Mouse (Mus musculus): ENCODE measurements around the gene Rfpl4b. TPM values are rescaled to one million over a fixed set of nuclear protein-coding genes. Genes with fewer than 3 reads are reported as not detected.
"Not testable (repeated sequence)": the region's sequence is repeated elsewhere in the genome, so short reads cannot be mapped to it uniquely, and the experiment has no call there.

The Rfpl4b gene
- not detected in 2 replicates for polyA plus RNA-seq (2015; fragmentation: Nextera tagmentation; extraction: Ambion mirVana)

DNA sequence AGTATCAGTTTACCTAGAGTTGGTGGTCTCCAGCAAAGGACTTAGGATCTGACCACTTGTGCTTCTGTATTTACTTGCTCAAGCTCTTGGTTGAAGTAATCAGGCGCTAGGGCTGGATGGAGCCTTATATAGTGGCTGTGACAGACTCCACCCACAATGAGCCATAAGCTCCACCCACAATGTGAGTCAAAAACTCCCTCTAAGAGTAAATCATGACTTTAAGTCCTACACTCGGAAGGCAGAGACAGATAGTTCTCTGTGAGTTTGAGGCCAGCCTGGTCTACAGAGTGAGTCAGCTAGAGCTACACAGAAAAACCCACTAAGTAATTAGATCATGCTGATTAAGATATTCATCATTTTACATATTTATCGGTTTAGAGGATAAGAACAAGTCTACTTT, at the start of gene Rfpl4b:
Rfpl4b (minus strand) TSS at position 101 of the 400 bp plus-strand sequence.
- Histone ChIP-seq H3K4me1 (ENCODE audit: insufficient read depth, low read depth, low read length) (no peaks in the 10 kb centered on the region), H3K4me2 (replicated peaks; ENCODE audit: low read depth, low read length) (no peak within 1 kb of the TSS), H3K27ac (ENCODE audit: low read length) (no peak within 1 kb of the TSS), H3K36me3 (ENCODE audit: insufficient read depth, low read length) (no peaks in the 10 kb centered on the region), H3K27me3 (replicated peaks; ENCODE audit: insufficient read depth, low read length) (no peaks in the 10 kb centered on the region), H3K4me3 (ENCODE audit: low read depth, low read length) (no peak within 1 kb of the TSS), H3K9ac (replicated peaks; ENCODE audit: low read depth) (no peak within 1 kb of the TSS), H3K9me3 (ENCODE audit: low read length) (no peaks in the 10 kb centered on the region)
- no peak for TF ChIP-seq EP300 (IDR thresholded peaks at IDR 0.05)
- no peak for TF ChIP-seq CTCF (IDR thresholded peaks at IDR 0.05)
- DNase-seq (ENCODE audit: low spot score) (no peak), ATAC-seq (no peak)
- WGBS: 92% methylated on average over 3 of the region's 3 CpGs

DNA sequence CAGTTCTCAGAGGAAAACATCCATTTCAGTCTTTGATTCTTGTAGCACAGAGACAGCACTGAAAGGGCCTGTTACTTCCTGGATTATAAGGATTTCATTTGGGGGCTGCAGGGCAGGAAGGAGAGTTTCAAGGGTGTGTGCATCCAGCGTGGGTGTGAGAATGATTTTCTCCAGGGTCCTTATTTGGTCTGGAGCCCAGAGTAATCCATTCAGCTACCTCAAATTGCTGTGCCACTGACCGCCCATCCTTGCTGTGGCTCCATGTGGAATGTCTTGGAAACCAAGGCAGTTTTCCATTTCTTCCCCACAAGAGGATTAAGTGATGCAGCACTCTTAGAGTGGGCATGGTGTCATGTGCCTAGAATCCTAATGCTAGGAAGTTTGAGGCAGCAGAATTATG, 33.6 kb upstream of the Rfpl4b start:
- no peak overlapping the region for H3K4me3 ChIP-seq (ENCODE audit: low read depth, low read length)
- no peaks in the 10 kb centered on the region for H3K9me3 ChIP-seq (ENCODE audit: low read length)
- ATAC-seq: no peak
- H3K36me3 ChIP-seq (ENCODE audit: insufficient read depth, low read length): no peaks in the 10 kb centered on the region
- H3K4me2 ChIP-seq (replicated peaks; ENCODE audit: low read depth, low read length): no peak overlapping the region
- no peaks in the 10 kb centered on the region for H3K27me3 ChIP-seq (replicated peaks; ENCODE audit: insufficient read depth, low read length)
- WGBS: 45% methylated on average over 2 of the region's 2 CpGs
- DNase-seq (ENCODE audit: low spot score): no peak
- H3K27ac ChIP-seq (ENCODE audit: low read length): no peak overlapping the region
- TF ChIP-seq EP300 (IDR thresholded peaks at IDR 0.05): no peak
- TF ChIP-seq CTCF (IDR thresholded peaks at IDR 0.05): no peak
- no peak overlapping the region for H3K9ac ChIP-seq (replicated peaks; ENCODE audit: low read depth)
- no peaks in the 10 kb centered on the region for H3K4me1 ChIP-seq (ENCODE audit: insufficient read depth, low read depth, low read length)

- H3K4me3 ChIP-seq (ENCODE audit: low read depth, low read length); H3K4me2 ChIP-seq (replicated peaks; ENCODE audit: low read depth, low read length); DNase-seq (ENCODE audit: low spot score); H3K27me3 ChIP-seq (replicated peaks; ENCODE audit: insufficient read depth, low read length); H3K9me3 ChIP-seq (ENCODE audit: low read length); H3K9ac ChIP-seq (replicated peaks; ENCODE audit: low read depth); H3K4me1 ChIP-seq (ENCODE audit: insufficient read depth, low read depth, low read length); ATAC-seq; H3K36me3 ChIP-seq (ENCODE audit: insufficient read depth, low read length); H3K27ac ChIP-seq (ENCODE audit: low read length): not testable (repeated sequence)
- 50% methylated on average over 5 of the region's 5 CpGs for WGBS
Observed at GRCm38 (mm10) chr10:38850006-38850405, 28.4 kb upstream of the Rfpl4b start.

DNA sequence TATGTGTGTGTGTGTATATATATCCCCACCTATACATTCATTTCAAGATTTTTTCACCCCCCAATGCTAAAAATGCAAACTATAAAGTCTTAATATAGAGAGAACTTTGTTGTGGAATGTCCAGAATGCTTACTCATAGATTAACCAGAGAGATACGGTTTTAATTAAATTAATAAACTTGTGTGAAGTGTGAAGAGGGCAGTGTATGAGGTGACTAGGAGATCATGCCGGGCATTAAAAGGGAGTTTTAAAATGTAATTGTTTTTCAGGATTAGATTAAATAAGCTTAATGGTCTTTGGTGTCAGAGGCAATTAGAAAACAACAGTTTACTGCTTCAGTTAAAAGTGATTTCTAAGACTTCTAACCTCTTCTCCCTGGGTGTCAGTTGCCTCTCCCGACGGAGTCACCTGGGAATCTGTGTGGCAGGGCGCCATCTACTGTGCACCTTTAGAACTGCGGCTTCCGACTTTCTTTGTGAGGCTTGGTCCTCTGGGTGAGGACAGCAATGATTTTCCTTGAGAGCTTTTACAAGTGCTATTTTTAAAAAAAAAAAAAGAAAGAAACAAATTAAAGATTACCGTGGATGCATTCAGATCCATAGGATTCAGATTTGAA, 27.4 kb upstream of the Rfpl4b start:
- WGBS: 19% methylated on average over 8 of the region's 8 CpGs
- ATAC-seq (no peak), DNase-seq (ENCODE audit: low spot score) (peak; percentile 46)
- Histone ChIP-seq H3K9ac (replicated peaks; ENCODE audit: low read depth) (no peak overlapping the region), H3K4me2 (replicated peaks; ENCODE audit: low read depth, low read length) (no peak overlapping the region), H3K4me3 (ENCODE audit: low read depth, low read length) (no peak overlapping the region), H3K9me3 (ENCODE audit: low read length) (no peaks in the 10 kb centered on the region), H3K27ac (ENCODE audit: low read length) (no peak overlapping the region), H3K27me3 (replicated peaks; ENCODE audit: insufficient read depth, low read length) (no peaks in the 10 kb centered on the region), H3K4me1 (ENCODE audit: insufficient read depth, low read depth, low read length) (no peaks in the 10 kb centered on the region), H3K36me3 (ENCODE audit: insufficient read depth, low read length) (no peaks in the 10 kb centered on the region)
- peak; percentile 83 for TF ChIP-seq CTCF (IDR thresholded peaks at IDR 0.05)
- no peak for TF ChIP-seq EP300 (IDR thresholded peaks at IDR 0.05)

DNA sequence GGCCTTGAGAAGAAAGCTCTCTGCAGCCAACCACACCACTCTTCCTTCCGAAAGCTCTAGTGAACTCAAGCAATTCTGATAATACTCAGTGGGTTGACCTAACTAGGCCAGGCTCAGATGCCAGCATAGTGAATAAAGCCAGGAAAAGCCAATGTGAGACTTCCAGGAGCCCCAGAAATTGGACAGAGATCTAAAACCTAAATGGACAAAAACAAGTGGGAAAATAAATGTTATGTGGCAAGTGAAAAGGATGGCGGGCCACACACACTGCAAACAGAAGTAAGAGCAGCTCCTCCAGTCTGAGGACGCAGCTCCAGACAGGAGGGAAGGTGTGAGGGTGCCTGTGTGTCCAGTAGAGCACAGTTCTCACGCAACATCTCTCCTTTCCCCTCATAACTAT, 26.7 kb upstream of the Rfpl4b start:
- no peak overlapping the region for H3K4me2 ChIP-seq (replicated peaks; ENCODE audit: low read depth, low read length)
- DNase-seq (ENCODE audit: low spot score): no peak
- no peaks in the 10 kb centered on the region for H3K4me1 ChIP-seq (ENCODE audit: insufficient read depth, low read depth, low read length)
- no peak overlapping the region for H3K9ac ChIP-seq (replicated peaks; ENCODE audit: low read depth)
- WGBS: 74% methylated on average over 4 of the region's 4 CpGs
- no peak overlapping the region for H3K27ac ChIP-seq (ENCODE audit: low read length)
- H3K36me3 ChIP-seq (ENCODE audit: insufficient read depth, low read length): no peaks in the 10 kb centered on the region
- no peaks in the 10 kb centered on the region for H3K9me3 ChIP-seq (ENCODE audit: low read length)
- TF ChIP-seq CTCF (IDR thresholded peaks at IDR 0.05) (no peak), EP300 (IDR thresholded peaks at IDR 0.05) (no peak)
- H3K27me3 ChIP-seq (replicated peaks; ENCODE audit: insufficient read depth, low read length): no peaks in the 10 kb centered on the region
- H3K4me3 ChIP-seq (ENCODE audit: low read depth, low read length): no peak overlapping the region
- ATAC-seq: no peak

DNA sequence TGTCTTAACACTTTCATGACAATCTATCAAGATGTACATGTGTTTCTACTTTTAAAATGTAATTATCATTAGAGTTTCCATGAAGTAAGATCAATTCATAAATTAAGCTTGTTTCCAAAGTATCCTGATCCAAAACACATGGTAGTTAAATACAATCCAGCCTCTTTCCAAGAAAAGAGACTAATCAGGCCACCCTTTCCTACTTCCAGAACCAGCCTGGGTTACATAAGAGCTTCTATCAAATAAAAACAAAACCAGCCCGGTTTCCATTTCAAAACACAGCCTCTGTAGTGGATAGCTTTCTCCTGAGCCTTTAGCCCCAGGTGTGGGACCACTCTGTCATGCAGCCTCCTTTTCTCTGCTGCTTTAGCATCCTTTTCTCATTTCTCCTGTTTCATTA, 2.2 kb upstream of the Rfpl4b start:
- Histone ChIP-seq H3K27ac (ENCODE audit: low read length) (no peak overlapping the region), H3K9ac (replicated peaks; ENCODE audit: low read depth) (no peak overlapping the region), H3K9me3 (ENCODE audit: low read length) (no peaks in the 10 kb centered on the region), H3K4me2 (replicated peaks; ENCODE audit: low read depth, low read length) (no peak overlapping the region), H3K36me3 (ENCODE audit: insufficient read depth, low read length) (no peaks in the 10 kb centered on the region), H3K4me3 (ENCODE audit: low read depth, low read length) (no peak overlapping the region), H3K4me1 (ENCODE audit: insufficient read depth, low read depth, low read length) (no peaks in the 10 kb centered on the region), H3K27me3 (replicated peaks; ENCODE audit: insufficient read depth, low read length) (no peaks in the 10 kb centered on the region)
- 37% methylated on average over 1 of the region's 1 CpGs for WGBS
- ATAC-seq: no peak
- TF ChIP-seq CTCF (IDR thresholded peaks at IDR 0.05): no peak
- no peak for TF ChIP-seq EP300 (IDR thresholded peaks at IDR 0.05)
- no peak for DNase-seq (ENCODE audit: low spot score)

DNA sequence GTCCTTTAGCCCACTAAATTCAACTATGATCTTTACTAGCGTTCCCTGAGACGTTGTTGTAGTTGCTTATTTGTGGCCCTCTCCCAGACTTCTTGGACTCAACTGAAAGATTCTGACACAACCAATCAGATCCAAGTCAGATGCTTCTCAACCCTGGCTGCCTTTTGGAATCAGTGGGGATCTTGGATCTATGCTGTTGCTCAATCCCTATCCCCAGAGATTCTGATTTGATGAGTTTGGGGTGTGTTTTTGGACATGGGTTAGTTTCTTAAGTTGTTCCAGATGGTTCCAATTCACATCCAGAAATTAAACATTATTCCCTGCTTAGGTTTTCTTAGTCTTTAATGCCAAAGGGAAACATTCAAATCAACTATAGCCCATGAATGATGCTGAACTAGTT, 15.5 kb downstream of the Rfpl4b start:
- no peak for DNase-seq (ENCODE audit: low spot score)
- 79% methylated on average over 2 of the region's 2 CpGs for WGBS
- Histone ChIP-seq H3K27ac (ENCODE audit: low read length) (no peak overlapping the region), H3K4me1 (ENCODE audit: insufficient read depth, low read depth, low read length) (no peaks in the 10 kb centered on the region), H3K9me3 (ENCODE audit: low read length) (no peaks in the 10 kb centered on the region), H3K4me3 (ENCODE audit: low read depth, low read length) (no peak overlapping the region), H3K9ac (replicated peaks; ENCODE audit: low read depth) (no peak overlapping the region), H3K27me3 (replicated peaks; ENCODE audit: insufficient read depth, low read length) (no peaks in the 10 kb centered on the region), H3K36me3 (ENCODE audit: insufficient read depth, low read length) (no peaks in the 10 kb centered on the region), H3K4me2 (replicated peaks; ENCODE audit: low read depth, low read length) (no peak overlapping the region)
- ATAC-seq: no peak
- no peak for TF ChIP-seq EP300 (IDR thresholded peaks at IDR 0.05)
- no peak for TF ChIP-seq CTCF (IDR thresholded peaks at IDR 0.05)

All from lung, postnatal 0 days (tissue).